Mouse (Mus musculus) hindbrain, embryonic 16.5 days (tissue): ENCODE data around the gene Map3k3. TPM values are rescaled to one million over a fixed set of nuclear protein-coding genes. Genes with fewer than 3 reads are reported as not detected.

Experiments
- ATAC-seq: fragments of 200-750 bp; cut with Nextera tagmentation; 2 replicates; pipeline ENCODE4 v1.8.0; 2017; ENCODE audit warnings: moderate TSS enrichment, moderate library complexity
- H3K27ac ChIP-seq: fragments of 300-500 bp; sonication (generic); 2 replicates; pipeline ENCODE4 v1.5.1; 2014; ENCODE audit warnings: low read depth, mild to moderate bottlenecking, control low read depth, low read length, moderate library complexity
- H3K27me3 ChIP-seq: fragments of 300-500 bp; sonication (generic); replicated peaks from 2 replicates; pipeline ENCODE4 v1.6.1; 2014; ENCODE audit warnings: low read length; ENCODE audit not compliant: control insufficient read depth, insufficient read depth
- H3K36me3 ChIP-seq: fragments of 300-500 bp; sonication (generic); 2 replicates; pipeline ENCODE4 v1.6.1; 2014; ENCODE audit warnings: mild to moderate bottlenecking, low read length, moderate library complexity, mixed read lengths; ENCODE audit not compliant: control insufficient read depth, insufficient read depth
- H3K4me1 ChIP-seq: fragments of 300-500 bp; sonication (generic); 2 replicates; pipeline ENCODE4 v1.6.1; 2014; ENCODE audit warnings: low read depth, low read length; ENCODE audit not compliant: control insufficient read depth, insufficient read depth
- H3K4me2 ChIP-seq: fragments of 300-500 bp; sonication (generic); 2 replicates; pipeline ENCODE4 v1.6.1; 2014; ENCODE audit warnings: mild to moderate bottlenecking, low read length, control low read depth, moderate library complexity
- H3K4me3 ChIP-seq: fragments of 300-500 bp; sonication (generic); 2 replicates; pipeline ENCODE4 v1.5.1; 2014; ENCODE audit warnings: mild to moderate bottlenecking, low read length, control low read depth, moderate library complexity
- H3K9ac ChIP-seq: fragments of 300-500 bp; sonication (generic); 2 replicates; pipeline ENCODE4 v1.6.1; 2014; ENCODE audit warnings: low read depth, mild to moderate bottlenecking, control low read depth, low read length, moderate library complexity
- H3K9me3 ChIP-seq: fragments of 300-500 bp; sonication (generic); 2 replicates; pipeline ENCODE4 v1.6.1; 2014; ENCODE audit warnings: mild to moderate bottlenecking, low read length, moderate library complexity; ENCODE audit not compliant: control insufficient read depth
- WGBS: fragments of 180-500 bp; shearing (Covaris S2); extraction: QIAGEN DNeasy Blood & Tissue Kit; methylation state at CpG from one replicate; pipeline ENCODE4 v1.1.7; 2014; 5-methylcytosine and 5-hydroxymethylcytosine counted together
- polyA plus RNA-seq: library from polyadenylated mRNA; unstranded; fragments of >200 nt; fragmentation: Nextera tagmentation; extraction: Ambion mirVana; gene quantifications from 2 replicates; pipeline ENCODE4 v1.2.1, GENCODE M21; 2015

The Map3k3 gene
- polyA plus RNA-seq, 1 experiment from 2014 or later, result 6.2 TPM

- no peaks in the 10 kb centered on the region for H3K9me3 ChIP-seq
Measured at GRCm38 (mm10) chr11:106159921-106160840, 75.8 kb downstream of the Map3k3 start.

GRCm38 (mm10) chr11:106160841-106161721, 76.7 kb downstream of the Map3k3 start, which contains the start of the genes Gm10840 and Limd2:
Gene Gm10840, plus strand, starts transcription at chr11:106160850.
Gene Limd2, minus strand, starts transcription at chr11:106160860.
- H3K9me3 ChIP-seq, result no peaks in the 10 kb centered on the region
- peak; percentile 19 for ATAC-seq
- H3K4me2 ChIP-seq, result peak within 1 kb of the TSS; percentile 85
- peaks cover 27% of the 10 kb centered on the region for H3K4me1 ChIP-seq
- H3K4me3 ChIP-seq, result peak within 1 kb of the TSS; percentile 86
- H3K9ac ChIP-seq, result peak within 1 kb of the TSS; percentile 98
- 20% methylated on average over 22 of the region's 22 CpGs for WGBS
- peak within 1 kb of the TSS; percentile 91 for H3K27ac ChIP-seq
- no peaks in the 10 kb centered on the region for H3K27me3 ChIP-seq
- H3K36me3 ChIP-seq, result peaks cover 14% of the 10 kb centered on the region

More at GRCm38 (mm10) chr11:106159921-106160840, 75.8 kb downstream of the Map3k3 start:
- H3K27me3 ChIP-seq, result no peaks in the 10 kb centered on the region
- under 1% methylated on average over 45 of the region's 106 CpGs for WGBS
- H3K4me2 ChIP-seq, result peak overlapping the region; percentile 85
- ATAC-seq, result peak; percentile 66
- H3K27ac ChIP-seq, result peak overlapping the region; percentile 91
- H3K4me3 ChIP-seq, result peak overlapping the region; percentile 86
- peaks cover 27% of the 10 kb centered on the region for H3K4me1 ChIP-seq
- peak overlapping the region; percentile 98 for H3K9ac ChIP-seq
- H3K36me3 ChIP-seq, result peaks cover 14% of the 10 kb centered on the region

GRCm38 (mm10) chr11:106162237-106162636, 77.8 kb downstream of the Map3k3 start:
- Histone ChIP-seq H3K9me3 (no peaks in the 10 kb centered on the region), H3K4me1 (peaks cover 27% of the 10 kb centered on the region), H3K4me3 (no peak overlapping the region), H3K27me3 (no peaks in the 10 kb centered on the region), H3K36me3 (peaks cover 13% of the 10 kb centered on the region), H3K4me2 (no peak overlapping the region), H3K9ac (no peak overlapping the region), H3K27ac (no peak overlapping the region; the same call in 1 of the 2 replicates)
- WGBS, result 85% methylated on average over 2 of the region's 2 CpGs
- no peak for ATAC-seq

GRCm38 (mm10) chr11:106163546-106163945, 79.1 kb downstream of the Map3k3 start:
- Histone ChIP-seq H3K27ac (no peak overlapping the region), H3K9ac (no peak overlapping the region), H3K9me3 (no peaks in the 10 kb centered on the region), H3K36me3 (peaks cover 18% of the 10 kb centered on the region), H3K4me1 (peaks cover 22% of the 10 kb centered on the region), H3K27me3 (no peaks in the 10 kb centered on the region), H3K4me3 (no peak overlapping the region), H3K4me2 (no peak overlapping the region)
- no peak for ATAC-seq
- WGBS, result 85% methylated on average over 4 of the region's 4 CpGs

GRCm38 (mm10) chr11:106164601-106165180, 80.3 kb downstream of the Map3k3 start:
- H3K4me1 ChIP-seq, result peaks cover 13% of the 10 kb centered on the region
- ATAC-seq, result no peak
- no peak overlapping the region for H3K4me3 ChIP-seq
- no peak overlapping the region for H3K27ac ChIP-seq
- H3K9me3 ChIP-seq, result no peaks in the 10 kb centered on the region
- no peaks in the 10 kb centered on the region for H3K27me3 ChIP-seq
- H3K36me3 ChIP-seq, result peaks cover 21% of the 10 kb centered on the region
- H3K9ac ChIP-seq, result no peak overlapping the region
- WGBS, result 89% methylated on average over 16 of the region's 16 CpGs
- no peak overlapping the region for H3K4me2 ChIP-seq

GRCm38 (mm10) chr11:106167435-106167834, 83.0 kb downstream of the Map3k3 start:
- 83% methylated on average over 5 of the region's 5 CpGs for WGBS
- no peak overlapping the region for H3K27ac ChIP-seq
- no peak overlapping the region for H3K9ac ChIP-seq
- H3K9me3 ChIP-seq, result no peaks in the 10 kb centered on the region
- no peak for ATAC-seq
- H3K4me1 ChIP-seq, result no peaks in the 10 kb centered on the region
- no peak overlapping the region for H3K4me3 ChIP-seq
- H3K4me2 ChIP-seq, result no peak overlapping the region
- peaks cover 24% of the 10 kb centered on the region for H3K36me3 ChIP-seq
- no peaks in the 10 kb centered on the region for H3K27me3 ChIP-seq

- H3K9me3 ChIP-seq, result no peaks in the 10 kb centered on the region
- WGBS, result 78% methylated on average over 7 of the region's 7 CpGs
- no peak overlapping the region for H3K27ac ChIP-seq
- peaks cover 13% of the 10 kb centered on the region; the same call in 1 of the 2 replicates for H3K36me3 ChIP-seq
- no peak overlapping the region for H3K4me3 ChIP-seq
- H3K4me2 ChIP-seq, result no peak overlapping the region
- H3K4me1 ChIP-seq, result no peaks in the 10 kb centered on the region
- H3K9ac ChIP-seq, result no peak overlapping the region
- ATAC-seq, result no peak
- H3K27me3 ChIP-seq, result no peaks in the 10 kb centered on the region
Measured at GRCm38 (mm10) chr11:106170807-106171206, 86.4 kb downstream of the Map3k3 start.

GRCm38 (mm10) chr11:106173228-106173627, 88.8 kb downstream of the Map3k3 start:
- WGBS, result 100% methylated on average over 2 of the region's 2 CpGs
- H3K9me3 ChIP-seq, result no peaks in the 10 kb centered on the region
- no peak for ATAC-seq

More at GRCm38 (mm10) chr11:106173228-106173627, 88.8 kb downstream of the Map3k3 start:
- H3K27ac ChIP-seq, result no peak overlapping the region
- H3K4me2 ChIP-seq, result no peak overlapping the region
- H3K36me3 ChIP-seq, result peaks cover 7% of the 10 kb centered on the region; the same call in 1 of the 2 replicates
- no peak overlapping the region for H3K4me3 ChIP-seq
- H3K27me3 ChIP-seq, result no peaks in the 10 kb centered on the region
- H3K4me1 ChIP-seq, result no peaks in the 10 kb centered on the region
- no peak overlapping the region for H3K9ac ChIP-seq
